Mouse (Mus musculus): ENCODE data around the gene Atrnl1.
"Not testable (repeated sequence)": the region's sequence is repeated elsewhere in the genome, so short reads cannot be mapped to it uniquely, and the experiment has no call there.

Gene Atrnl1

DNA sequence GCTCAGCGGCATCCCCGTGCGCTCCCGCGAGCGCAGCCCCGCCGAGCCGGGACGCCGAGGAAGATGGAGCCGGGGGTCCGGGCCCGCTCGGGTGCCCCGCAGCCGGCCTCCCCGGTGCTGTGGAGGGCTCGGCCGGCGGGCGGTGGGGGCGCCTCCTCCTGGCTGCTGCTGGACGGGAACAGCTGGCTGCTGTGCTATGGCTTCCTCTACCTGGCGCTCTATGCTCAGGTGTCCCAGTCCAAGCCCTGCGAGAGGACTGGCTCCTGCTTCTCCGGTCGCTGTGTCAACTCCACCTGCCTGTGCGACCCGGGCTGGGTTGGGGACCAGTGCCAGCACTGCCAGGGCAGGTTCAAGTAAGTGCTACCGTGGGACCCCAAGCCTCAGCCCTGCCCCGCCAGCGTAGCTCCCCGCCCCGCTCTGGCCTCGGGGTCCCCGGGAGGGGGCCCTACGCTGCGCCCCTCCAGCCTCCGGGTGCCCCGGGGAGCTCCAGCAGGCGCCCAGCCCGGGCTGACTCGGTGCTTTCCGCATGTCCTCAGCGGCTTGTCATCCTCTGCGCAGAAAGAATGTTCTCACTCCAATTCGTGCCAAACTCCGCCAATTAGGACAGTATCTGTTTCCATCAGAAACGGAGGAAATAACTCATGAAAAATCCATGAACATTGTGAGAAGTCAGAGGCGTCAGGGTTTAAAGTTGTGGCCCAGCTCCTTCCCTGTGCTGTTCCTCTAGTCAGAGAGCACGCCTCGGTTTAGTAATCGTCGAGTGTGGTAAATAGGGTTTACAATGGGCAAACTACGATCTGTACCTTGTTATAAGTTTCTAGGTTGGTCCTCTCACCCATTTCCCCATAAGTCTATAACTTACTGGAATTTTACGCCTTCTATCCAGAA, 701 bp downstream of the Atrnl1 start:
- DNase-seq: peak; percentile 50 to 56

DNA sequence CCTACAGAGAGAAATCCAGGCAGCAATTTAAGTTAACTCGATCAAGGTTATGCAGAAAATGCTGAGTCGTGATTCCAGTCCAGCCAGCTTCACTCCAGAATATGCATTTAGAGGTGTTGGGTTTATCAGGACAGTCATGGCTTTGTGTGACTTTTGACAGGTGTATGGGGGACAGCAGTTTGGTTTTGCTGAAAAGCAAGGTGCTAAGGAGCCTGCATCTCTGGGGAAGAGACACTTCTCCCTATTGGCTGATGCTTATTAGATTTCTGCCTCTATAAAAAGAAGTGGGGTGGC, 1.3 kb downstream of the Atrnl1 start:
- no peak for DNase-seq

DNA sequence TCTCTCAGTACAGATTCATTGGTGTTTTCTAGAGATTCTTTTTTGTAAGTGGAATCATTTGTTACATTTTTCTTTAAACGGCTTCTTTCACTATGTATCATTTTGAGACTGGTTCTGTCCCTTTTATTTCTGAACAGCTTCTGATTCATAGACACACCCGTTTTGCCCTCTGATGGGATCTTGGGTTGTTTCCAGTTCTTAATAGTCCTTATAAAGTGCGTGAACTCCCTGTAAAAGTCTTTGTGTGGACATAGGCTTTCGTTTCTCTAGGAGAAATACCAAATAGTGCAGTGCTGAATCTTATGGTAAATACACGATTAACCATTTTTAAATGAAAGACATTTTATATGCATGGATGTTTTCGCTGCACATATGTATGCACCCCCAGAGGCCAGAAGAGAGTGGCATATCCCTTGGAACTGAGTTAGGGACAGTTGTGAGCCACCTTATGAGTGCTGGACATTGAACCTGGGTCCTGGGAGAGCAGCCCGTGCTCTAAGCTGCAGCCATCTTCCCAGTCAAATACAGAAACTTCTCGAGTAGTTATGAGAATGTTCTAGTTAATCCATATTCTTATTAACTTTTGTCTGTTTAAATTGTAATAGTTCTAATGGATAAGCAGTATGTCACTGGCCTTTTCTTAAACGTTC, 5.3 kb downstream of the Atrnl1 start:
- no peak for DNase-seq

DNA sequence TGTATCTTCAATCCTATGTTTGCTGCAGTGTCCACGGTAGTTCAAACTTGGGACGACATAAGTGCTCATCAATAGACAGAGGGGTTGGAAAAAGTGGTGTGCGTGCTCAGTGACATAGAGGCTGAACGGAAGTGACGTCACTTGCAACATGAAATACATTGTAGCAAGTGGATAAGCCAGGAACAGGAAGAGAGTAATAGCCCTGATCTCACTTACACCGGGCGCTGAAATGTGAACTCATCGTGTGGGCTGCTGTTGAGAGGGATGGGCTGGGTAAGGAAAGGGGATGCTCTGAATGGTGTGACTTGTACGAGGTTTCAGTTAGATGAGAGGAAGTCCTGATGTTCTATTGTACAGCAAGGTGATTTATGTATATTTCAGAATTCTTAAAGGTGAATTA, 8.3 kb downstream of the Atrnl1 start:
- DNase-seq: no peak

DNA sequence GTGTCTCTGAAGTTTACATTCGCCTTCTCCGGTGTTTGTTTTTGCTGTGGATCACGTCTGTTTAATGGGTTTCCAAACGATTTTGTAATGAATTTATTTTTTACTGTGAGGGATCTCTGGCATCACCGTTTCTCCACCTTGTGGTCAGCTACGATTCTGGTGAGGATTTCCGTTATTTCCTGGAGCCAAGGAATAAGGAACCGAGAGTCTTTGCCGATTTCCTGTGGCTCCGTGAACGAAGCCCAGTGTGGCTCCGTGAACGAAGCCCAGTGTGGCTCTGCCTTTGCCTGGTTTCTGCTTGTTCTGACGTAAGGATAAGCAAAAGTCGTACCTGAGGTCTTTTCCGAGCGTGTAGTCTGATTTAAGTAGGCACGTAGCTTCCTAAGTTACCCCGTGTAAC, 11.0 kb downstream of the Atrnl1 start:
- no peak for DNase-seq

DNA sequence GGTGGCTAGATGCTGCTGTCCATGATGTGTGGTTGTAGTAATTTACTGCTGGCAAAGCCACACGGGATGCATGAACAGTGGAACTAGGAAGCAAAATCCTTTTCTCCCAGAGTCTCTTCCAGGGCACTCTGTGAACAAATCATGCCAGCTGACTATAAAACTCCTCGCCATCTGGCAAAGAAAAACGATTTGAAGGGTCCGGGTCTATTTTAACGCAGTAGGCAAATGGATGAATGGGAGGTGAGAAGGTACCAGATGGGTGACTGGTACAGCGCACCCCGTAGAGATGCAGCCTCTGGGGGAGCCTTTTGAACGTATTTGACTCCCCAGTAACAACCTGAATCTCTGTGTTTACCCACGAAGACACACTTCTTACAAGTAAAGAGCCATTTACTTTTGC, 14.9 kb downstream of the Atrnl1 start:
- DNase-seq: no peak

DNA sequence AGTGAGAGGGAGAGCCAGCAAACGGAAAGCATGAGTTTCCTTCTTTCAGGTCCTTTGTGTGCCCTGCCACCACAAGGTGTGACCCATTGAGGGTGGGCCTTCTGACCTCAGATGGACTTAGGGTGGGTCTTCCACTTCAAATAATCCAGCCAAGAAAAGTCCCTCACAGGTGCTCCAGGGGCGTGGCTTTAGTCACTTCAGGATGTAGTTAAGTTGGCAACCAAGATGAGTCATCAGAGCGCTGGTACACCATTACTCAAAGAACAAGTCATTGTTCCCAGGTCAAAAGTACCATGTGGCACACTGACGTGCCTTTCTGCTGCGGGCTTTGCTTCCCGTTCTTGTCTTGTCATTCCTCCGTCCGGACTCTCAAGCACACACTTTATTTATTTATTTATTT, 16.4 kb downstream of the Atrnl1 start:
- DNase-seq: no peak

DNA sequence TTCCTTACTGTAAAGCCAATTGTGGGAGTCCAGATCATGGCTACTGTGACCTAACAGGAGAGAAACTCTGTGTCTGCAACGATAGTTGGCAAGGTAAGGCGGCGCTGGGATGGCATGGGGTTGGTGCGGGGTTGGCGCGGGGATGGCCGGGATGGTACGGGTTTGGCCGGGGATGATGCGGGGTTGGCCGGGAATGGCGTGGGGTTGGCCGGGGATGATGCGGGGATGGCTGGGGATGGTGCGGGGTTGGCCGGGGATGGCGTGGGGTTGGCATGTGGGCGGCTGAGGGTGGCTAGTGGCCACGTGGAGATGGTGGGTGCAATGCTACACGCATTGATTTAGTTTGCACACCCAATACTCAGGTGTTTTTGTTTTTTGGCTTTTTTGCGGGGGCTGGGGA, 31.7 kb downstream of the Atrnl1 start:
- DNase-seq: no peak

DNA sequence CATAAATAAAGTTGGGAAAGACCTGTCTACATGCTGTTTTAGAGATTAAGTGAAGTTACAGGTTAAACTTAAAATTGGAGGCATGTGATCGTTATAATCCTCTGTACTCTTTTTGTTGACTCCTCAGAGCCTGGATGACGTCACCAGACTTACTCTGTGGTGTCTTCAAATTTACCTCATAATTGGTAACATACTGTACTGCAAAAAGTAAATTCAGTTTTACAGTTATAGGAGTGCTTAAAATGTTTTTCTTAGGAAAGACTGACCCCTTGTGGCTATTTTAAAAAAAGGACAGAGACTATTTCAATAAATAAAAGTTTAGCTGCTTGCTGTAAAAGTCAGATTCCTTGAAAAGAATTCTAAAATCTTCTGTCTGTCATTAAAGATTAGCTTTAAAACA, 32.1 kb downstream of the Atrnl1 start:
- DNase-seq: no peak

DNA sequence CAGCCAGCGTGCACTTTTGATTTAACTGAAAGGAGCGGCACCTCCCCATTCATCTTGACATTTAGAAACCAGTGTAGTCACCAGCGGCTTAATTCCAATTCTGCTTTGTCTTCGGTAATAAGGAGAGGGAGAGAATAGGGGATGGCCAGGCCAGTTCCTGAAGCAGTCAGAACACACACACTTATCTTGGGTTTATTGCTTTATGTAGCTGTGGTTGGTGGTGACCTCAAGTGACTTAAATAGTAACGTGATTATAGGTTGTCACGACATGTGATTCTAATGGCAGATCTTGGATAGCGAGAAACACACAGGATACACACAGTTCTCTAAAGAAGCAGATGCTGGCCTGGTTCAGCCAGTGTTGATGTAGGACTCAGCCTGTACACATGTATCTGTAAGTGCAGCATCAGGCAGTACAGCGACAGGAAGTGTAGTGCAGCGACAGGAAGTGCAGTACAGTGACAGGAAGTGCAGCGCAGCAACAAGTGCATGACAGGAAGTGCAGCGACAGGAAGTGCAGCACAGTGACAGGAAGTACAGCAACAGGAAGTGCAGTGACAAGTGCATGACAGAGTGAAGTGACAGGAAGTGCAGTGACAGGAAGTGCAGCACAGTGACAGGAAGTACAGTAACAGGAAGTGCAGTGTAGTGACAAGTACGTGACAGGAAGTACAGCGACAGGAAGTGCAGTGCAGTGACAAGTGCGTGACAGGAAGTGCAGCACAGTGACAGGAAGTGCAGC, 37.5 kb downstream of the Atrnl1 start:
- DNase-seq: no peak

DNA sequence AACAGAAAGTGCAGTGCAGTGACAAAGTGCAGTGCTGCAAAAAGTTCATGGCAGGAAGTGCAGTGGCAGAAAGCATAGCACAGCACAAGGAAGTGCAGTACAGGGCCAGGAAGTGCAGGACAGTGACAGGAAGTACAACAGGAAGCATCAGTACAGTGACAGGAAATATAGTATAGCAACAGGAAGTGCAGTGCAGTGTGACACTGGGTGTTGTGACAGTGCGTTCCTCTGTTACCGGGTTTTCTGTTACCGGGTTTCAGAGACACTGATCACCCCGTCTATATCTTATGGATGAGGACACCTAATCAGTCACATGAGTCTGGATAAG, 38.1 kb downstream of the Atrnl1 start:
- no peak for DNase-seq

DNA sequence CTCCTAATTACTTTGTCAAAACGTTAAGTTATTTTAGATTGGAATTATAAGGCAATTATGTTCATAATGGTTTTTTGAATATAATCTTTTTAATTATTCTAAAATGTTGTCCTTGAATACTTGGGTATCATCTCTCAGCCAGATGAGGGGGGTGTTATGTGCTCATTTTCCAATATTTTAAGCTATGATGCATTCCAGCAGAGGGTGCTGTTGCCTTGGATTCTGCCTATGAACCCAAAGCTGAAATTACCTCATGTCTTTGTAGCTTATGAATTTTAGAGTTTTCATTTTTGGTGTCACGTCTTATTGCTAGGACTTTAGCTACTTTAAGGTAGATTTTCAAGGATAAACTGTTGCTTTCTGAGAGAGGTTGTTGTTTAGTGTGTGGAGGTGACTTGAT, 44.2 kb downstream of the Atrnl1 start:
- DNase-seq: no peak

DNA sequence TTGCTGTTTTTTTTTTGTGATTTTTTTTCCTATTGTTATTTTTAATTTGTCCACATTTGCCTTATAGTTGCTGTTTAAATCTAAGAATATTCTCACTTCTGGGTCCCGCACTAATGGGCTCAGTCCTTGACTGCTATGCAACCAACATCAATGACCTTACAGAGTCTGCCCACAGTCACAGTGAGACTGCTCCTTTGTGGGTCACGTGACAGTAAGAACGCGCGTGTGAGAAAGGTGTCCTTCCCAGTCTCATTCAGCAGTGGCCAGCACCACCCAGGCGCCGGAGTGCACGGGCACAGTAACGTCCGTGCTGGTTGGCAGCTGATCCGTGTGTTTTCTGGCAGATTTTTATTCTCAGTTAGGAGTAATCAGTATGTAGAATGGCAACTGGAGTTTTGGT, 44.7 kb downstream of the Atrnl1 start:
- no peak for DNase-seq

DNA sequence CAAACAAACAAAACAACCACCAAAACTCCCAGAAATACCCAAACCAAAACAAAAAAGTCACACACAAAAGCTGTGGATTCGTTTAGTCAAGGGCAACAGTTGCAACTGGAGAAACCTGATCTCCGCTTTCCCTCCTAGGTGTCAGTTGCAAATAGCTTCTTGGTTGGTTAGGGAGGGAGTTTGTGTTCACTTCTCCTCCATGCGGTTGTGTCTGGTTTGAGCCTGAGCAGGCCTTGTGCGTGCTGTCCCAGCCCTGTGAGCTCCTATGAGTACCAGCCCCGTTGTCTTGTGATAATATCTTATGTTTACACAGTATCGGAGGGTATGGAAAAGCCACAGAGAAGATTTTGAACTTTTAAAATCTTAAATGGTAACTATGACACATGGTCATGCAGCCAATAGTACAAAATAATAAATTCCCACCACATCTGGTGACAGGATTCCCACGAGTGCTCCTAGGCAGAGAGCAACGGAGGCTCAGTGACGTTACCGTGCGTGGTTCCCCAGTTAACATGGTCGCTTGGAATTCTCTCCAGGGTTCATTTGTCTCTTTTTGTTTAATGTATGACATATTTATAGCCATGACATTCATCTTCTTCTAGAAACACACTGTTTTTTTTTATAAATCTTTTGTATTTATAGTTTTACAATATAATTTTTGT, 46.7 kb downstream of the Atrnl1 start:
- DNase-seq: no peak

DNA sequence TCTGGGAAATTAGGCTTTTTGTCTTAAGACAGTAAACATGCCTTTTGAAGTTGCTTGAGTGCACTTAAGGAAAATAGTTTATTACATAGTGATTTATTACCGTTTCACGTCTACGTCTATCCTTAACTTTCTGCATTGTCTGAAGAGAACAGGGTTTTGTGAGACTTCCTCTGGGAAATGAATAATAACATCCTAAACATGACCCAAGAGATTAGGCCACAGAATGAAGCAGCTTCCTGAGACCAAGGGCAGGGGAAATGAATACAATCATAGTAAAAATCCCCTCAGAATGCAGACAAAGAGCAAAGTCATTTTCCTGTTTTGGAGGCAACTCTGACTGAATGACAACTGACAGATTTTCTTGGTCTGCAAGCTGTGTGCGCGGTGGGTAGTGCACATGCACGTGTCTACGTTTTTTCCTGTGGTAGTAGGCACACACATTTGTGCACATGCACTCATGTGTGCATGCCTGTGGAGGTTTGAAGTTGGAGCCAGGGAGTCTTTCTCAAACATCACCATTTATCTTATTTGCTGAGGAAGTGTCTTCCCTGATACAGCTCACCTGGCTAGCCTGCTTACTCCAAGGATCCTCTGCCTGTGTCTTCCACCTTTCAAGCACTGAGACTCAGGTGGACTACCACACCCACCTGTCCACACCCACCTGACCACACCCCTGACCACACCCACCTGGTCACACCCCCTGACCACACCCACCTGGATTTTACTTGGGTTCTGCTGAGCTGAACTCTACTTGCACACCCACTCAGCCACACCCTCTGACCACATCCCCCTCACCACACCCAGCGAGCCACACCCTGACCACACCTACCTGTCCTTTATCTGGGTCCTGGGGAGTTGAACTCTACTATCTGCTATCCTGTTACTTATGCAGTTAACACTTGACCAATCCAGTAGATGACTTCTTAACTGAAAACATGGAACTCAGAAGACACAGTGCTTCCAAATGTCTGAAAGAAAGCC, 47.6 kb downstream of the Atrnl1 start:
- no peak for DNase-seq

DNA sequence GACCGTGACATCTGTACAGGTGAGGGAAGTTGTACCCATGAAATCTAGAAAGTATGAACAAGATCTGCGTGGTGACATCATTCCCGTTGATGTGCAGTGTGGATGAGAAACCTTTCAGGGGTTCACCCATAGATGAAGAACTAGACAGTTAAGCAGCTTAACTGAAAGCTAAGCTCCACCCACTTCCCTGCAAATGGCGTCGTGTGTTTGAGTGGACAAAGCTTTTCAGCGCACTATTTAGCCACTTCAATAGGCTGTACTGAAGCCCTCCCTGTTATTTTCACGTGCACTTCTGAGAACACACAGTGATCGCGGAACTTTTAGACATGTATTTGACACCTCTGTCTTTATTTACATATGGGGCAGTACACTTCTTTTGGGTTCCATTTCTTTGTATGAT, 56.2 kb downstream of the Atrnl1 start:
- no peak for DNase-seq

DNA sequence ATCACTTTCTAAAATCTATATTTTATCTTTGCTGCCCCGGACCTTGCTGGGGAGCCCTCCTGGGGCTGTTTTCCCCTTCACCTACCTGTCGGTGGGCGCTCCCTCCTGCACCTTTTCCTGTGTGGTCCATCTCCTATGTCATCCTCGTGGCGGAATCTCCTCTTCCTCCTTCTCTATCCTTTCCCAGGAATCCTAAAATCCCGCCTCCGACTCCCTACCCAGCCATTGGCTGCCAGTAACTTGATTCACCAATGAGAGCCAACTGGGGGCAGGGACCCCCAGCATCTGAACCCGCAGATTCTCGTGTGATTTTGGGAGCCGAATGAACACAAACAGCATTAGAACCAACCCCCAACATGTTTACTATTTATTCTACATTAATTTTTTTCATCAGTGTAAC, 57.1 kb downstream of the Atrnl1 start:
- no peak for DNase-seq

DNA sequence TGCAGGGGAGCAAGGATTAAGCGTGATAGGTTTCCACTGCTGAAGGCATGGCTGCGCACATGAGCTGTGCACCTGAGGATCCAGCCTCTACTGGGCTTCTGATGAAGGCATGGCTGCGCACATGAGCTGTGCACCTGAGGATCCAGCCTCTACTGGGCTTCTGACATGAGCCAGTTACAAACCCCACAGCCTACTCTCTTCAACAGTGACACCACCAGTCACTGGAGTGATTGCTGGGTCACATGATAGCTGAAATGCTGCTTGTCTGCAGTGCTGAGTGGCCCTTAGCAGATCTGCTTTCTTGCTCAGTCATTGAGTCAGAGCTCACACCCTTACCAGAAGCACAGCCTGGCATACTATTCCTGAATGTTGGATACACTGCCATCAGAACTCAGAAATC, 68.6 kb downstream of the Atrnl1 start:
- DNase-seq: no peak

DNA sequence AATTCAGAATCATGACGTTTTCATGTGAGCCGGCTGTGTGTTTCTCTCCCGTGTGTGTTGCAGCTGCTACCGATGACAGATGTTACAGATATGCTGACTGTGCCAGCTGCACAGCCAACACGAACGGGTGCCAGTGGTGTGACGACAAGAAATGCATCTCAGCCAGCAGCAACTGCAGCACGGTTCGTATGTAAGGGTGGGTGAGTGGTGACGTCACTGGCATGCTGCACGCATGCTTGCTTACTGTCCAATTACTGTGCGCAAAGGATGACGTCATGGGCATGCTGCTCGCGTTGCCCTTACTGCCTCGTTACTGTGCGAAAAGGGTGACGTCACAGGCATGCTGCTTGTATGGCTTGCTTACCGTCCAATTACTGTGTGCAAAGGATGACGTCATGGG, 75.8 kb downstream of the Atrnl1 start:
- no peak for DNase-seq

DNA sequence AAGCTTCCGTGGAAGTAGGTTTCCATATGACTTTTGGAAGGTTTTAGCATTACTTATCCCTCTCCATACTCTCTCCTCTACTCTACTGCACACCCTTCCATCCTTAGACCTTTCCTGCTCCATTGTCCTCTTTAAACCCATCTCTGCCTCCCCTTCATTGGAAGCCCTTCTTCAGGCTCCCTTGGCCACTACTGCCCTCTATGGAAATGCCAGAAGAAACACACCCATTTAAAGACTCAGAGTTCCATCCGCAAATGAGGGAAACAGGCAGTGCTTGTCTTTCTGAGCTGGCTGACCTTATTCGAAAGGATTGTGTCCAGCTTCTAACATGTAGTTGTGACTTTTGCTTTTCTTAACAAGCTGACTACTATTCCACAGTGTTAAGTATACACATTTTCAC, 81.7 kb downstream of the Atrnl1 start:
- DNase-seq: no peak

DNA sequence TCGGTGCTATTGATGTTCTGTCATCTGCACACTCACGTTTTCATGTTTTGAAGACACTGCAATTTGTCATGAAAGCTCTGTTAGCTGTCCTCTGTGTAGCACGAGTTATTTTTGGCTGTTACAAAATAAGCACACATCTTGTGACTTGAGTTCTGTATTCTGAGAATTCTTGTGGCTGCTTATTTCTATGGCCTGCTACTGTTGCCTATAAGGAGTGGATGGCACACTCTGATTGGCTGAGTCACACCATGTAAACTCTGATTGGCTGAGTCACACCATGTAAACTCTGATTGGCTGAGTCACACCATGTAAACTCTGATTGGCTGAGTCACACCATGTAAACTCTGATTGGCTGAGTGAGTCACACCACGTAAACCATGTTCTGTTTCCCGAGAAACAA, 85.9 kb downstream of the Atrnl1 start:
- not testable (repeated sequence) for DNase-seq

DNA sequence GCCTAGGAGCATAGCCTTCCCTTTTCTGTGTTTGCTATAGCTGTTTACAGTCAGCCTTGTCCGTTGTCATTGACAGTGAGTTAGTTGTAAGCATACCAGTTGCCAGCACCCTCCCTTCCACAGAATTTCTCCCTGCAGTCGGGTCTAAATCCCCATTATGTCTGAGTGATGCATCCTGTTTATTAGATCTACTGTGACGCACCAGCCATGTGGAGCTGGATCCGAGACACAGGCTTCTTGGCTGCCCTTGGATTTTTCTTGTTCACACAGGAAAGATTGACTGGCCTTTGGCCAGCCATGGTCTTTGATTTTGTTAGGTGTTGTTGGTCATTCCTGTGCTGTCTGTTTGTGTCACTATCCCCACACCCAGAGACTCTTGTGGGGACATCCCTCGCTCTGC, 102.3 kb downstream of the Atrnl1 start:
- DNase-seq: no peak

All from thymus, adult 18-20 months (tissue).